Mouse (Mus musculus): ENCODE results near the gene Ptpn11. TPM values are rescaled to one million over a fixed set of nuclear protein-coding genes. Genes with fewer than 3 reads are reported as not detected.

The Ptpn11 gene
- polyA plus RNA-seq, 1 experiment from 2014 or later: 25.4 TPM

GRCm38 (mm10) chr5:121190210-121190835 lies 874 bp downstream of the Ptpn11 start:
- H3K27ac ChIP-seq (replicated peaks): peak overlapping the region; percentile 96
- no peaks in the 10 kb centered on the region for H3K9me3 ChIP-seq
- 32% methylated on average over 21 of the region's 21 CpGs for WGBS
- peaks cover 45% of the 10 kb centered on the region for H3K4me1 ChIP-seq
- no peak for DNase-seq (ENCODE audit: low spot score)
- H3K4me3 ChIP-seq: peak overlapping the region; percentile 97
- H3K36me3 ChIP-seq (replicated peaks): peaks cover 4% of the 10 kb centered on the region; the same call in 1 of the 2 replicates
- H3K27me3 ChIP-seq (replicated peaks; ENCODE audit: low read depth, poor library complexity, severe bottlenecking): no peaks in the 10 kb centered on the region

DNA sequence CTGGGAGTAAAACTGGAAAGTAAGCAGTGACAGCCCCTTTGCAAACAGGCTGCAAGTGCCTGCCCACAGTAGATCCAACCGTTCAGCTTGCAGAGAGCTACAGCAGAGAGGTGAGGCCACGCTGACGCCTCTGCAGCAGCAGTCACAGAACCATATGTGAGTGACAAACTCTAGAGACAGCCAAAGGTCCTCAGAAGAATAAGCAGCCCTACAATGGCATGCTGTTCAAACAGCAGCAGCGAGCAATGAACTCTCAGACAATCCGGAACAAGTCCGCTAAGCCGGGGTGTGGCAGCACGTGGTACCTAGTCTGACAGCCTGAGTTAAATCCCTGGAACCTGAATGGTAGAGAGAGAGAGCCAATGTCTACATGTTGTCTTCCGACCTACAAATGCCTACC lies 2.0 kb downstream of the Ptpn11 start:
- H3K36me3 ChIP-seq (replicated peaks): peaks cover 4% of the 10 kb centered on the region; the same call in 1 of the 2 replicates
- H3K9me3 ChIP-seq: no peaks in the 10 kb centered on the region
- H3K4me1 ChIP-seq: peaks cover 56% of the 10 kb centered on the region
- no peaks in the 10 kb centered on the region for H3K27me3 ChIP-seq (replicated peaks; ENCODE audit: low read depth, poor library complexity, severe bottlenecking)
- H3K4me3 ChIP-seq: 0 out of 2 replicates have a peak overlapping the region, but pooled peaks have one; percentile 26
- 85% methylated on average over 9 of the region's 9 CpGs for WGBS
- no peak overlapping the region for H3K27ac ChIP-seq (replicated peaks)
- no peak for DNase-seq (ENCODE audit: low spot score)

GRCm38 (mm10) chr5:121188265-121188664 lies 2.9 kb downstream of the Ptpn11 start:
- WGBS: 93% methylated on average over 9 of the region's 9 CpGs
- Histone ChIP-seq H3K36me3 (replicated peaks) (peaks cover 4% of the 10 kb centered on the region; the same call in 1 of the 2 replicates), H3K9me3 (no peaks in the 10 kb centered on the region), H3K4me1 (peaks cover 65% of the 10 kb centered on the region), H3K27me3 (replicated peaks; ENCODE audit: low read depth, poor library complexity, severe bottlenecking) (no peaks in the 10 kb centered on the region), H3K27ac (replicated peaks) (no peak overlapping the region), H3K4me3 (no peak overlapping the region)
- no peak for DNase-seq (ENCODE audit: low spot score)

DNA sequence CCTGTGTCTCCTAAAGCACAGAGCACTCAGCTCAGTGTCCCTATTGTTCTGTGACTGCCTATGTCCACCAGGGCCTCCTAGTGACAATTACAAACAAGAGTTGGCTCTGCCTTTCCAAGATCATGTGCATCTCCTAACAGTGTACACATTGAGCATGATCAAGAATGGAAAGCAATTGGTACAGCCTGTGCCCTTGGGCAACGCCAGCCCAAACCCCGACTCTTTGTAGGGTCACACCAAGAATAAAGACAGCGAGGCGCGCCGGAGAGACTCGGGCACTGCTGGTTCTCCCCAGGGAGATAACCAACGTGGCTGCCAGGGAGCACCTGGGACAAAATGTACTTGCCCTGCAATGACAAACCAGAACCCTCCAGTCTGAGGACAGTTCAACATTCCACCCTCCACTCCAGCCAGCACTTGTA lies 3.6 kb downstream of the Ptpn11 start:
- no peaks in the 10 kb centered on the region for H3K27me3 ChIP-seq (replicated peaks; ENCODE audit: low read depth, poor library complexity, severe bottlenecking)
- H3K9me3 ChIP-seq: no peaks in the 10 kb centered on the region
- DNase-seq (ENCODE audit: low spot score): no peak
- WGBS: 93% methylated on average over 8 of the region's 8 CpGs
- H3K27ac ChIP-seq (replicated peaks): no peak overlapping the region
- no peak overlapping the region for H3K4me3 ChIP-seq
- peaks cover 4% of the 10 kb centered on the region; the same call in 1 of the 2 replicates for H3K36me3 ChIP-seq (replicated peaks)
- peaks cover 65% of the 10 kb centered on the region for H3K4me1 ChIP-seq

- WGBS: 67% methylated on average over 11 of the region's 11 CpGs
- H3K27me3 ChIP-seq (replicated peaks; ENCODE audit: low read depth, poor library complexity, severe bottlenecking): no peaks in the 10 kb centered on the region
- H3K4me3 ChIP-seq: no peak overlapping the region
- H3K27ac ChIP-seq (replicated peaks): no peak overlapping the region
- peaks cover 7% of the 10 kb centered on the region; the same call in 1 of the 2 replicates for H3K36me3 ChIP-seq (replicated peaks)
- no peak for DNase-seq (ENCODE audit: low spot score)
- peaks cover 64% of the 10 kb centered on the region for H3K4me1 ChIP-seq
- no peaks in the 10 kb centered on the region for H3K9me3 ChIP-seq
These were observed 6.1 kb downstream of the Ptpn11 start for GRCm38 (mm10) chr5:121184945-121185551.

DNA sequence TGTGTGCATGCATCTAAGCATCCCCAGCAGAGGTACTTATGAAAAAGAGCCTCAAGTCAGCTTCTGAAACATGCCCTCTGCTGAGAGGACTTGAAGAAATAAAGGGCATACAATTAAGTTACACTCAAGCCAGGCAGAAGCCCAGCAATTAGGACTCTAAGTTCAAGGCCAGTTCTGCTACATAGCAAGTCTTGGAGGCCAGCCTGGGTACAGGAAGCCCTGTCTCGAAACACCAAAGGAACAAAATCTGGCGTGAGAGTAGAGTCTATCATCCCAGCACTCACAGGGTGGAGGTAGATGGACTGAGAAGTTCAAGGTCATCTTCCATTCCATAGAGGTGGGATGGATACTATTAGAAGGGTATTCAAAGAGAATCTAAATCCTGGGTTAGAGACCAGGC lies 6.8 kb downstream of the Ptpn11 start:
- no peaks in the 10 kb centered on the region for H3K27me3 ChIP-seq (replicated peaks; ENCODE audit: low read depth, poor library complexity, severe bottlenecking)
- peaks cover 7% of the 10 kb centered on the region; the same call in 1 of the 2 replicates for H3K36me3 ChIP-seq (replicated peaks)
- H3K9me3 ChIP-seq: no peaks in the 10 kb centered on the region
- no peak overlapping the region for H3K27ac ChIP-seq (replicated peaks)
- H3K4me1 ChIP-seq: peaks cover 64% of the 10 kb centered on the region
- no peak overlapping the region for H3K4me3 ChIP-seq
- DNase-seq (ENCODE audit: low spot score): no peak
- WGBS: 82% methylated on average over 2 of the region's 2 CpGs

GRCm38 (mm10) chr5:121183269-121183668 lies 7.9 kb downstream of the Ptpn11 start:
- 86% methylated on average over 9 of the region's 9 CpGs for WGBS
- 0 out of 2 replicates have a peak, but pooled peaks cover 2% of the 10 kb centered on the region for H3K36me3 ChIP-seq (replicated peaks)
- no peak overlapping the region for H3K27ac ChIP-seq (replicated peaks)
- peaks cover 57% of the 10 kb centered on the region for H3K4me1 ChIP-seq
- H3K9me3 ChIP-seq: no peaks in the 10 kb centered on the region
- DNase-seq (ENCODE audit: low spot score): no peak
- no peaks in the 10 kb centered on the region for H3K27me3 ChIP-seq (replicated peaks; ENCODE audit: low read depth, poor library complexity, severe bottlenecking)
- H3K4me3 ChIP-seq: no peak overlapping the region

GRCm38 (mm10) chr5:121179077-121179857 lies 11.9 kb downstream of the Ptpn11 start:
- Histone ChIP-seq H3K27ac (replicated peaks) (no peak overlapping the region), H3K4me1 (peaks cover 18% of the 10 kb centered on the region), H3K27me3 (replicated peaks; ENCODE audit: low read depth, poor library complexity, severe bottlenecking) (no peaks in the 10 kb centered on the region), H3K4me3 (no peak overlapping the region), H3K9me3 (no peaks in the 10 kb centered on the region), H3K36me3 (replicated peaks) (peaks cover 21% of the 10 kb centered on the region)
- 89% methylated on average over 9 of the region's 9 CpGs for WGBS
- no peak for DNase-seq (ENCODE audit: low spot score)

GRCm38 (mm10) chr5:121172835-121173234 lies 18.4 kb downstream of the Ptpn11 start:
- WGBS: 91% methylated on average over 4 of the region's 4 CpGs
- DNase-seq (ENCODE audit: low spot score): no peak
- Histone ChIP-seq H3K4me3 (no peak overlapping the region), H3K27ac (replicated peaks) (no peak overlapping the region), H3K9me3 (no peaks in the 10 kb centered on the region), H3K4me1 (no peaks in the 10 kb centered on the region), H3K36me3 (replicated peaks) (peaks cover 70% of the 10 kb centered on the region), H3K27me3 (replicated peaks; ENCODE audit: low read depth, poor library complexity, severe bottlenecking) (no peaks in the 10 kb centered on the region)

- no peak for DNase-seq (ENCODE audit: low spot score)
- H3K4me3 ChIP-seq: no peak overlapping the region
- WGBS: 90% methylated on average over 2 of the region's 2 CpGs
- H3K4me1 ChIP-seq: no peaks in the 10 kb centered on the region
- no peak overlapping the region for H3K27ac ChIP-seq (replicated peaks)
- no peaks in the 10 kb centered on the region for H3K9me3 ChIP-seq
- peaks cover 87% of the 10 kb centered on the region for H3K36me3 ChIP-seq (replicated peaks)
- no peaks in the 10 kb centered on the region for H3K27me3 ChIP-seq (replicated peaks; ENCODE audit: low read depth, poor library complexity, severe bottlenecking)
These were observed 21.6 kb downstream of the Ptpn11 start for GRCm38 (mm10) chr5:121169588-121169987.

- H3K27ac ChIP-seq (replicated peaks): no peak overlapping the region
- WGBS: 94% methylated on average over 6 of the region's 6 CpGs
- no peaks in the 10 kb centered on the region for H3K27me3 ChIP-seq (replicated peaks; ENCODE audit: low read depth, poor library complexity, severe bottlenecking)
- DNase-seq (ENCODE audit: low spot score): no peak
- H3K36me3 ChIP-seq (replicated peaks): peaks cover 98% of the 10 kb centered on the region
- no peaks in the 10 kb centered on the region for H3K9me3 ChIP-seq
- no peaks in the 10 kb centered on the region for H3K4me1 ChIP-seq
- no peak overlapping the region for H3K4me3 ChIP-seq
These were observed 24.3 kb downstream of the Ptpn11 start for GRCm38 (mm10) chr5:121166884-121167283.

GRCm38 (mm10) chr5:121162923-121163322 lies 28.3 kb downstream of the Ptpn11 start:
- Histone ChIP-seq H3K9me3 (no peaks in the 10 kb centered on the region), H3K36me3 (replicated peaks) (peaks cover 100% of the 10 kb centered on the region), H3K27ac (replicated peaks) (no peak overlapping the region), H3K27me3 (replicated peaks; ENCODE audit: low read depth, poor library complexity, severe bottlenecking) (no peaks in the 10 kb centered on the region), H3K4me1 (no peaks in the 10 kb centered on the region), H3K4me3 (no peak overlapping the region)
- 86% methylated on average over 7 of the region's 7 CpGs for WGBS
- no peak for DNase-seq (ENCODE audit: low spot score)

Measured in embryonic facial prominence, embryonic 10.5 days (tissue).